Mouse (Mus musculus) hindbrain, embryonic 12.5 days (tissue): Measurements from ENCODE around the gene Rpl11. TPM values are rescaled to one million over a fixed set of nuclear protein-coding genes. Genes with fewer than 3 reads are reported as not detected.
A peak's percentile ranks its signal among the peaks of the same experiment; 100 is the strongest.
"Not testable (repeated sequence)": the region's sequence is repeated elsewhere in the genome, so short reads cannot be mapped to it uniquely, and the experiment has no call there.

ENCODE experiments used
- ATAC-seq: fragments of 200-750 bp; cut with Nextera tagmentation; 2 replicates; pipeline ENCODE4 v1.8.0; 2017; ENCODE audit warnings: moderate TSS enrichment; ENCODE audit not compliant: low FRiP score
- H3K27ac ChIP-seq: fragments of 300-500 bp; sonication (generic); 2 replicates; pipeline ENCODE4 v1.5.1; 2016; ENCODE audit warnings: mild to moderate bottlenecking
- H3K27me3 ChIP-seq: fragments of 300-500 bp; sonication (generic); 2 replicates; pipeline ENCODE4 v1.6.1; 2016; ENCODE audit warnings: mild to moderate bottlenecking
- H3K36me3 ChIP-seq: fragments of 300-500 bp; sonication (generic); 2 replicates; pipeline ENCODE4 v1.6.1; 2016; ENCODE audit warnings: mild to moderate bottlenecking
- H3K4me1 ChIP-seq: fragments of 300-500 bp; sonication (generic); 2 replicates; pipeline ENCODE4 v1.6.1; 2016
- H3K4me2 ChIP-seq: fragments of 300-500 bp; sonication (generic); replicated peaks from 2 replicates; pipeline ENCODE4 v1.6.1; 2016; ENCODE audit warnings: mild to moderate bottlenecking
- H3K4me3 ChIP-seq: fragments of 300-500 bp; sonication (generic); 2 replicates; pipeline ENCODE4 v1.5.1; 2016; ENCODE audit warnings: mild to moderate bottlenecking
- H3K9ac ChIP-seq: fragments of 300-500 bp; sonication (generic); 2 replicates; pipeline ENCODE4 v1.6.1; 2016; ENCODE audit warnings: mild to moderate bottlenecking, moderate library complexity
- H3K9me3 ChIP-seq: fragments of 300-500 bp; sonication (generic); replicated peaks from 2 replicates; pipeline ENCODE4 v1.6.1; 2016; ENCODE audit warnings: mild to moderate bottlenecking
- WGBS: fragments of 180-500 bp; shearing (Covaris S2); methylation state at CpG from one replicate; pipeline ENCODE4 v1.1.7; 2016; 5-methylcytosine and 5-hydroxymethylcytosine counted together
- polyA plus RNA-seq: library from polyadenylated mRNA; unstranded; fragments of >200 nt; fragmentation: Nextera tagmentation; extraction: Ambion mirVana; gene quantifications from 2 replicates; pipeline ENCODE4 v1.2.1, GENCODE M21; 2016

The Rpl11 gene
- polyA plus RNA-seq, 1 experiment from 2014 or later, result 292 TPM

DNA sequence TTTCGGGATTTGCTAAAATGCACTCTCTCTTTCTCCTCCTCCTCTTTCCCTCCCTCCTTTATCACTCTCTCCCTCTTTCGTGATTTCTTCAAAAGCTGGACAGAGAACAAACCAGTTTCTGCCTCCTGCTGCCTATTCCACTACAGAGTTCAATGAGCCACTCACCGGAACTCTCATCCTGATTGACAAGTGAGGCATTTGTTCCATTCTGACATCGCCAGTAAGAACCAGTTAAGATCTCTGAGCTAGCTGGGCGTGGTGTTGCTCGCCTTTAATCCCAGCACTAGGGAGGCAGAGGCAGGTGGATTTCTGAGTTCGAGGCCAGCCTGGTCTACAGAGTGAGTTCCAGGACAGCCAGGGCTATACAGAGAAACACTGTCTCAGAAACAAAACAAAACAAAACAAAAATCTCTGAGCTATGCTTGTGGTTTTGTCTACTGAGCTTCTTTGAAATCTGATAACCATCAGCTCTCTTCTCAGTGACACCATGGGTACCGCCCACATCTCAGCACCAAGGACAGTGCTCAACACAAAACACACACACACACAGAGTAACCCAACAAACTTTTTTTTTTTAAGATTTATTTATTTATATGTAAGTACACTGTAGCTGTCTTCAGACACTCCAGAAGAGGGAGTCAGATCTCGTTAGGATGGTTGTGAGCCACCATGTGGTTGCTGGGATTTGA lies 6.7 kb upstream of the Rpl11 start:
- 70% methylated on average over 9 of the region's 9 CpGs for WGBS
- not testable (repeated sequence) for H3K9ac ChIP-seq, H3K4me1 ChIP-seq, ATAC-seq, H3K36me3 ChIP-seq, H3K4me2 ChIP-seq, H3K9me3 ChIP-seq, H3K4me3 ChIP-seq, H3K27me3 ChIP-seq, H3K27ac ChIP-seq

DNA sequence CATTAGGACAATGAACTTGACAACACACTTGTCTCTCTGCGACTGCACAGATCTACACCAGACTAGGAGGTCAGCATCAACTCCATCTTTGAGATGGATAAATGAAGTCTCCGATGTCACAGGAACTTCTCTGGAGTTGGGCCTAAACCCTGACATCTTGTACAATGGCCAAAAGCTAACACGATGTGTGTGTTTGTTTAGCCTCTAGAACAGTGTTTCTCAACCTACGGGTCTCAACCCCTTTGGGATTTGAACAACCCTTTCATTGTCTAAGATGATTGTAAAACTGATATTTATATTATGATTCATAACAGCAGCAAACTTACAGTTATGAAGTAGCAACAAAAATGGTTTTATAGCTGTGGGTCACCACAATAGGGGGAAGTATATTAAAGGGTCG lies 4.7 kb upstream of the Rpl11 start:
- no peaks in the 10 kb centered on the region for H3K27me3 ChIP-seq
- WGBS, result 86% methylated on average over 5 of the region's 5 CpGs
- ATAC-seq, result no peak
- no peaks in the 10 kb centered on the region for H3K9me3 ChIP-seq
- H3K4me1 ChIP-seq, result no peaks in the 10 kb centered on the region
- H3K9ac ChIP-seq, result no peak overlapping the region
- H3K27ac ChIP-seq, result no peak overlapping the region
- H3K4me3 ChIP-seq, result no peak overlapping the region
- H3K36me3 ChIP-seq, result no peaks in the 10 kb centered on the region
- no peak overlapping the region for H3K4me2 ChIP-seq

DNA sequence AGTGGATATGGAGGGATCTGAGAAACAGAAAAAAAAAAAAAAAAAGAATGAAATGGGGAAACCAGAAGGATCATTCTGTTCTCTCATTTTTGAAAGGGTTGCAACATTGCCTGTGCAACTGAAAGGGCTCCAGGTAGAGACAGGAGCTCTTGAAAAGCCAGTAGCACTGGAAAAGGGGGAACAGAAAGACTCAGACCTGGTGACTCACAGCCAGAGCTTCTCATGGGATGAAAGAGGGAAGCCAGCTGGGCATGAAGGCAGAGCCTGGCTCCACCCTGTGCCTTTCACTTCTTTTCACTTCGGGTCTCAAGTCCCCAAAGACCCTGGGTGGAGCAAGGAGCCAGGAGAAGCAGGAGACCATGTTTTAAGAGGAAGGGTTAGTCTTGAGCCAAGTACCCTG lies 2.8 kb upstream of the Rpl11 start:
- no peak overlapping the region for H3K4me3 ChIP-seq
- no peak for ATAC-seq
- peaks cover 5% of the 10 kb centered on the region for H3K36me3 ChIP-seq
- no peaks in the 10 kb centered on the region for H3K27me3 ChIP-seq
- H3K9me3 ChIP-seq, result no peaks in the 10 kb centered on the region
- no peak overlapping the region for H3K9ac ChIP-seq
- H3K4me2 ChIP-seq, result no peak overlapping the region
- 35% methylated on average over 1 of the region's 1 CpGs for whole genome bisulfite sequencing
- no peak overlapping the region for H3K27ac ChIP-seq
- H3K4me1 ChIP-seq, result peaks cover 13% of the 10 kb centered on the region

DNA sequence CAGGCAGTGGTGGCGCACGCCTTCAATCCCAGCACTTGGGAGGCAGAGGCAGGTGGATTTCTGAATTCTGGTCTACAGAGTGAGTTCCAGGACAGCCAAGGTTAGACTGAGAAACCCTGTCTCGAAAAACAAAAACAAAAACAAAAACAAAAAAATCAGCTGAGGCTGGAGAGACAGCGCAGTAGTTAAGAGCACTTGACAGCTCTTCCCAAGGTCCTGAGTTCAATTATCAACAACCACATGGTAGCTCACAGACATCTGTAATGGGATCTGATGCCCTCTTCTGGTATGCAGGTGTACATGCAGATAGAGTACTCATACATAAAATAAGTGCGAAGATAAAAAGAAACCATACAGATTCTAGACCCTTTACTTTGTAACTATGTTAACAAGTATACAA lies 615 bp upstream of the Rpl11 start:
- H3K9ac ChIP-seq, result no peak overlapping the region
- peaks cover 27% of the 10 kb centered on the region for H3K36me3 ChIP-seq
- no peak overlapping the region for H3K27ac ChIP-seq
- 81% methylated on average over 5 of the region's 5 CpGs for WGBS
- ATAC-seq, result no peak
- H3K4me3 ChIP-seq, result no peak overlapping the region
- H3K9me3 ChIP-seq, result no peaks in the 10 kb centered on the region
- H3K27me3 ChIP-seq, result no peaks in the 10 kb centered on the region
- peaks cover 13% of the 10 kb centered on the region for H3K4me1 ChIP-seq
- H3K4me2 ChIP-seq, result no peak overlapping the region

DNA sequence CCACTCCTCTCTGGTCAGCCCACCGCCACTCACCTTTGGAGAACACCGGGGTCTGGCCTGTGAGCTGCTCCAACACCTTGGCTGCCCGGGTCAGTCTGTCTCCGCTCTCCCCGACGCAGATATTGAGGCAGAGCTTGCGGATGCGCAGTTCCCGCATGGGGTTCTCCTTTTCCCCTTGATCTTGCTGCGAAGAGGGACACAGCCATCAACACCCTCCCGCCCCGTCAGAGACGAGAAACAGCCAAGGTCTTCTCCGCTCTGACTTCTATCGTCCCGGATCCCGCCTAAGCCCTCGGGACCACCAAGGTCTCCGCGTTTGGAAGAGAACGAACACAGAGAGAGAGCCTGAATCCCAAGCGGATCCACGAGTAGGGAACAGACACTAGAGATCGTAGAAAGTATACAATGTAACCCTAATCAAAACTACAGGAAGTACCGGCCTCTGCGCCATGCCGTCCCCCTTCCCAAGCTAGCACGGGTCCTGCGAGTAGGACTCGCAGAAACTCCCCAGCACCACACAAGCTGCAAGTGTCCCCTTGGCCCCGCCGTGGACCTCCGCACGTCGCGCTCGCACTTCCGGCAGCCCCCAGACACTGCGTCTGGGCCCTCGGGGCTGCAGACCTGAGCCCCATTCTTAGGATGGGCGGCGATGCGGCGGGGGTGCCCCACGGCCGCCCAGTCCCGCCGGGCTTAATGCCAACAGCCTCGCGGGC lies 538 bp downstream of the Rpl11 start:
- 1% methylated on average over 50 of the region's 50 CpGs for WGBS
- Histone ChIP-seq H3K9ac (peak overlapping the region; percentile 98), H3K27me3 (no peaks in the 10 kb centered on the region), H3K4me3 (peak overlapping the region; percentile 91), H3K27ac (peak overlapping the region; percentile 92), H3K4me2 (peak overlapping the region; percentile 99), H3K9me3 (no peaks in the 10 kb centered on the region), H3K4me1 (peaks cover 13% of the 10 kb centered on the region), H3K36me3 (peaks cover 35% of the 10 kb centered on the region)
- ATAC-seq, result peak; percentile 93

DNA sequence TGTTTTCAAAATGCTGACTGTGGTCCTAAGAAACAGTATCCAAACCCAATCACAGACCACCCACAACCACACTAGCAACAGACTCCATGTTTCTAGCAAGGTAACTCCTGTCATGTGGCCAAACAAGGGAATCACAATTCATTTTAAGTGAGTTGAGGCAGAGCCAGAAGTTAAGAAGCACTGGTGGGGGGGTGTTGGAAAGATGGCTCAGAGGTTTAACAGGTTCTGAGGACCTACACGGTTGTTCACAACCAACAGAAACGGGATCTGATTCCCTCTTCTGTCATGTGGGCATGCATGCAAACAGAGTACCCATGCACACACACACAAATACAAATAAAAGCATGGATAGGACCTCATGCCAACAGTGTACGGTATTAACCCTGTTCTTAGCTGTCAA lies 1.2 kb downstream of the Rpl11 start:
- WGBS, result 7% methylated on average over 3 of the region's 3 CpGs
- no peak overlapping the region for H3K27ac ChIP-seq

DNA sequence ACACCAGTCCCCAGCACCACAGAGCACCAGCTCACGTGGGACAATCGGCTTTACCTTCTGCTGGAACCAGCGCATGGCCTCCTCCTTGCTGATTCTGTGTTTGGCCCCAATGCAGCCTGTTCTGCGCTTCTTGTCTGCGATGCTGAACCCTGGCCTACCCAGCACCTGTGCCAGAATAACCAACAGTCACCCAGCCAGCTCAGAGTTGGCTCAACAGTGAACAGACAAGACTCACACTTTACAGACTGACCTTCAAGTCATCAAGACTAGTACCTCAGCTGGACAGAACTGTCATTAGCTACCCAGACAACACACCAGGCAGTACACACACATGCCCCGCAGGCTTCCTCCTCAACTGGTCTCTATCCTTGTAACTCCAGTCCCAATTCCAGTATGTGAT lies 3.0 kb downstream of the Rpl11 start:
- 98% methylated on average over 6 of the region's 6 CpGs for WGBS

More for the DNA sequence above, 1.2 kb downstream of the Rpl11 start:
- ATAC-seq, result no peak
- Histone ChIP-seq H3K4me3 (peak overlapping the region; percentile 91), H3K36me3 (peaks cover 39% of the 10 kb centered on the region), H3K4me2 (peak overlapping the region; percentile 99), H3K4me1 (peaks cover 13% of the 10 kb centered on the region), H3K9me3 (no peaks in the 10 kb centered on the region), H3K9ac (peak overlapping the region; percentile 98), H3K27me3 (no peaks in the 10 kb centered on the region)

DNA sequence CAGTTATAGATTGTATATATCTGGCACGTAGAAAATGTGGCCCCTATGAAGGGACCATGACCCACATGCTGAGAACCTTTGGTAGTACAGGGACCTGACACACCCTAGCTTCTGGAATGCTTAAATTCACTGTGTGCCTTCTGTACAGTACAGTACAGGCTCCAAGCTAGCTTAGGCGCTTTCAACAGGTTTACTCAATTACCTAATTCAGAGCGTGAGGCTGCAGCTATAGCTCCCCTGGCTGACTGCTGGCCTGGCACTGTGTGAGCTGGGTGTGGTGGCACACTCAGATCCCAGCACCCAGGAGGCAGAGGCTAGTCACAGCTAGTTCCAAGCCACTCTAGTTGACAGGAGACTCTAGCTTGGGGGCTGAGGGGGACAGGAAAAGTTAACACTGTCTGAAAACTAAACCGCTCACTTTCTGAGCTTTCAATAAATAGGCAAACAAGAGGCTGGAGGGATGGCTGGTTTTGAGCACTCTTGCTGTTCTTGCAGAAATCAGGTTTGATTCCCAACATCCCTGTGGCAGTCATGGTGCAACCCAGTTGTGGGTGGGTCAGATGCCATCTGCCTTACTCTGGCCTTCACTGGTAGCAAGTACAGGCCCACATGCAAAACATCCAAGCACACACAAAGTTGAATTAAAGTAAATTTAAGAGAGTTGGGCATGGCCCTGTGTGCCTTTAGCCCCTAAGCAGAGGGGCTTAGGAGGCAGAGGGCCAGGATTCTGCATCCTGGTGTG lies 4.8 kb downstream of the Rpl11 start:
- Histone ChIP-seq H3K4me2 (no peak overlapping the region), H3K9ac (no peak overlapping the region), H3K9me3 (no peaks in the 10 kb centered on the region), H3K27ac (no peak overlapping the region), H3K4me3 (no peak overlapping the region), H3K4me1 (peaks cover 16% of the 10 kb centered on the region), H3K27me3 (no peaks in the 10 kb centered on the region), H3K36me3 (peaks cover 64% of the 10 kb centered on the region)
- WGBS, result 73% methylated on average over 4 of the region's 4 CpGs
- ATAC-seq, result no peak

More for the DNA sequence above, 3.0 kb downstream of the Rpl11 start:
- H3K9ac ChIP-seq, result no peak overlapping the region
- H3K4me2 ChIP-seq, result no peak overlapping the region
- H3K27me3 ChIP-seq, result no peaks in the 10 kb centered on the region
- H3K4me1 ChIP-seq, result peaks cover 16% of the 10 kb centered on the region
- no peak for ATAC-seq
- H3K9me3 ChIP-seq, result no peaks in the 10 kb centered on the region
- H3K36me3 ChIP-seq, result peaks cover 53% of the 10 kb centered on the region
- H3K4me3 ChIP-seq, result no peak overlapping the region
- H3K27ac ChIP-seq, result no peak overlapping the region

DNA sequence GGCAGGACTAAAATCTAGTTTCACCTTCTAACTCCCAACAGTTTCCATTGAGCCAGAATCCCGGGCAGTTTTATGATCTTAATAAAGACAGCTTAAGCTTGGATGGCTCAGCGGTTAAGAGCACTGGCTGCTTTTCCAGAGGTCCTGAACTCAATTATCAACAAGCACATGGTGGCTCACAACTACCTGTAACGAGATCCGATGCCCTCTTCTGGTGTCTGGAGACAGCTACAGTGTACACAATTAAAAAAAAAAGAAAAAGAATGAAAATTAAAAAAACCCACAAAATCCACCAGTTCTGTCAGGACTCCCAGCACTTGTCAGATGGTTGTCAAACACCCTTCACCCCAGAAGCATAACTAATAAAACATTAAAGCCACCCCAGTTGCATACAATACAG lies 5.6 kb downstream of the Rpl11 start:
- H3K4me2 ChIP-seq, result no peak overlapping the region
- no peak overlapping the region for H3K4me3 ChIP-seq
- no peaks in the 10 kb centered on the region for H3K27me3 ChIP-seq
- H3K4me1 ChIP-seq, result peaks cover 16% of the 10 kb centered on the region
- no peak overlapping the region for H3K27ac ChIP-seq
- H3K9me3 ChIP-seq, result no peaks in the 10 kb centered on the region
- 71% methylated on average over 4 of the region's 4 CpGs for WGBS
- H3K36me3 ChIP-seq, result peaks cover 66% of the 10 kb centered on the region
- no peak overlapping the region for H3K9ac ChIP-seq
- no peak for ATAC-seq

DNA sequence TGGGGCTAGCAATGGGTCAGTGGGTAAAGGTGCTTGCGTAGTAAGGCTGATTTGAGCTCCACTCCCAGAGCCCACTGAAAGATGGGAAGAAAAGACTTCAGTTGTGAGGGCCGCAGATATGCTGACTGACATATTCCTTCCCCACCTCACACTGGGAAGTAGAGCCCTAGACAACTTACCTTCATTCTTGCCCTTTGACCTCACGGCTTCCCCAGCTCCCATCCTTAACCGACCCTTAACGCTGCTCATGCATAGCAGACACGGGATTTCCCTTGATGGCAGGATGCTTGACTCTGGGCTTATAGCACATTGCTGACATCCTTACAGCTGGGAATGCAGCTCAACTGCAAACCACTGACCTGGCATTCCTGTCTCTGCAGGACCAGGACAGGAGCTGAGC lies 6.3 kb downstream of the Rpl11 start:
- H3K4me2 ChIP-seq, result no peak overlapping the region
- no peak overlapping the region for H3K9ac ChIP-seq
- H3K4me1 ChIP-seq, result peaks cover 11% of the 10 kb centered on the region
- H3K4me3 ChIP-seq, result no peak overlapping the region
- no peak for ATAC-seq
- H3K27ac ChIP-seq, result no peak overlapping the region
- WGBS, result 74% methylated on average over 6 of the region's 6 CpGs
- H3K9me3 ChIP-seq, result no peaks in the 10 kb centered on the region
- no peaks in the 10 kb centered on the region for H3K27me3 ChIP-seq
- H3K36me3 ChIP-seq, result peaks cover 66% of the 10 kb centered on the region

DNA sequence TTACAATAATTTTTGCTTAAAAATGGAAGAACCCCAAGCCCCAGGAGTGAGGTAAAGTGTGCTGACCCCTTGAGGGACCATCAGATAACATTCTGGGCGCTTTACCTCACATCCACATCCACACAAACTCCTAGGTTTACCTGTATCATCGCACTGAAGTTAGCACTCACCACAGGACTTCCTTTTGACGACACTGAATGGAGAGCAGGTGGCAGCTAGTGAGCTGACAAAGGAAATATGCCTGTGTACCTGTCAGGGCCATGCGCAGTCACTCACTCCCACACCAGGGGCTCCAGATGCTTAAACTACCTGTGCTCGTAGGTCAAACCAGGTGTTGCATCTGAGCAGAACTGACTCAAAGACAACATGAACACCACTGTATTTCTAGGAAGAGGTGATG lies 8.1 kb downstream of the Rpl11 start:
- Histone ChIP-seq H3K27me3 (no peaks in the 10 kb centered on the region), H3K9me3 (no peaks in the 10 kb centered on the region), H3K4me3 (no peak overlapping the region), H3K27ac (no peak overlapping the region), H3K4me2 (no peak overlapping the region), H3K4me1 (0 out of 2 replicates have a peak, but pooled peaks cover 3% of the 10 kb centered on the region), H3K9ac (no peak overlapping the region), H3K36me3 (peaks cover 51% of the 10 kb centered on the region)
- ATAC-seq, result no peak
- 86% methylated on average over 5 of the region's 5 CpGs for WGBS

DNA sequence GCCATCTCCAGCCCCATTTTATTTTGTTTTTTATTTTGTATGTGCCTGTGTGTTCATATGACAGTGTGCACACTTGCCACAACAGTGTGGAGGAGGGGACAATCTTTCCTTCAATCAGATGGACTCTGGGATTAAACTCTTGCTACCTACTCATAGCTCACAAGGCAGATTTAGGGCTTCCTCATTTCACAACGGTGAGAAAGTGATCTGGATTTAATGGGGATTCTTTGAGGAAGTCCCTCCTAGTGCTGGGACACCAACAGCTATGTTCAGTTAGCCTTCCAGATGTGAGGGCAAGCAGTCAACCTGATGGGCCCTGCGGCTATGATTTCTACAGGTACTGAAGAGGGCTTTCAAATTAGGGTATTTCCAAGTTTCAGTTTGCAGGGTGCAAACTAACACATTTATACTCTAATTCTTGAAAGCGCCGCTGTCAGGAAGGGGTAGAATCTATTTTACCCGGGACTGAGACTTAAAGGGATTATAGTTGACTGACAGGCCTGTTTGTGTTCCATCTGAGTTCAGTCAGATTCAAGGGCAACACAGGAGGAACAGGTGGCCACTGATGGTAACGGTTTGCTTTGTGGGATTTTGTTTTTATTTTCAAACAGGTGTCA lies 9.3 kb downstream of the Rpl11 start:
- Histone ChIP-seq H3K9me3 (no peaks in the 10 kb centered on the region), H3K4me2 (no peak overlapping the region), H3K4me1 (0 out of 2 replicates have a peak, but pooled peaks cover 3% of the 10 kb centered on the region), H3K9ac (no peak overlapping the region), H3K4me3 (no peak overlapping the region), H3K36me3 (peaks cover 39% of the 10 kb centered on the region), H3K27ac (no peak overlapping the region), H3K27me3 (no peaks in the 10 kb centered on the region)
- WGBS, result 88% methylated on average over 6 of the region's 6 CpGs
- no peak for ATAC-seq
